Mouse (Mus musculus) frontal cortex, adult (tissue): ENCODE results near the gene C1qb.

Source experiments
- ATAC-seq: cut with Nextera tagmentation; 2 replicates; pipeline ENCODE4 v1.9.2; 2017; ENCODE audit warnings: mild to moderate bottlenecking, moderate library complexity, mixed read lengths; ENCODE audit not compliant: low TSS enrichment

The C1qb gene

DNA sequence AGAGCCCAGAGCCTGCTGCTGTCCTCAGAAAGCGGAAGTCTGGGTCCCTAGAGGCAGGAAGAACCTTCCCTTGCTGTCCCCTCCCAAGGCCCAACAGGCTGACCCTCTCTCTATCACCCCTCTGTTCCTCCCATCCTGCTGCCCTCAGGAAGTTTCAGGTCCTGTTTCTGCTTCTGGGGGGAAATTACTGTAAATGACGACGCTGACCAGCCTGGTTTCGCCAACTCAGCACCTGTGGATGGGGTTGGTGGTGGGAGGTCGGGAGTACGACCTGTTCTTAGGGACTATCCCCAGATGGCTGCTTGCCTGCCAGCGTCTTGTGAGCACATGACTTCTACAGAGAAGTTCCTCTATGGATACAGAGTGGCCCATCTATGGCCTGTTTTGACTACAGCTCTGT lies at the start of gene C1qb:
Gene C1qb (minus strand): TSS at position 87 of the 400 bp plus-strand sequence.
- no peak for ATAC-seq

DNA sequence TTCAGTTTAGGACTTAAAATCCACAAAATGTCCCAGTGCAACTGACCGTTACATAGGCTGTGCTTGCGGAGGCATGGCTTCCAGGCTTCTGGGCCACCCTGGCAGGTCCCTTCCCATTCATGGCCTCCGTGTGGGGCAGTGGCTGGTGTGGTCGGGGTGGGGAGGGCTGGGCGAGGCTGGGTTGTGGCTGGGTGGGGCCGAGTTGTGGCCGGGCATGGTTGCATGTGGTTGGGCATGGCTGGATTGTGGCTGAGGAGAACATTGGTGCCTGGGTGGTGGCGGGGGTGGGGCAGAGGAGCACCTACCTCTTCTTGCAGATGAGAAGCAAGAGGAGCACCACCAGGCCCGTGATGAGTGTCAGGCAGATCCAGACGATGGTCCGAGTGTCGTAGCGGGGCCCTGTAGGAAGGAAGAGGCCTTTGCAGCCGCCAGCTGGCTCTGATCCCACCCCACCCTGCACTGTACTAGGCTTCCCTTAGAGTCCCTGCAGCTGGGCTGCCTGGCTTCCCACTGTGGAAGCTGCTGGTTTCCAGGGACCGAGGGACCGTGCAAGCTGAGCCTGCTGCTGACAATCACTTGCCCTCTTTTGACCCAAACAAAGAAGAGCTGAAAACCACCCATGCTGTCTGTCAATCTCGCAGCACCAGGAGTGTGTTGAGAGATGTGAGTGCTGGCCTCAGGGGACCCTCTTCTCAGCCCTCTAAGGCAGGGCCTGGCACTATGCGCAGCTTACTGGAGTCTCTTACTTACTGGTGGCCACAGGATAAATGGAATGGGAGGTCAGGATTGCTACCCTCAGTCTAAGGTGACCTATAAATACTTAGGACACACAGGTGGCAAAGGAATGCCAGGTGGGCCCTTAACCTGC lies 49.0 kb upstream of the C1qb start:
- ATAC-seq, result no peak

GRCm38 (mm10) chr4:136930474-136930873 lies 44.5 kb upstream of the C1qb start:
- no peak for ATAC-seq

DNA sequence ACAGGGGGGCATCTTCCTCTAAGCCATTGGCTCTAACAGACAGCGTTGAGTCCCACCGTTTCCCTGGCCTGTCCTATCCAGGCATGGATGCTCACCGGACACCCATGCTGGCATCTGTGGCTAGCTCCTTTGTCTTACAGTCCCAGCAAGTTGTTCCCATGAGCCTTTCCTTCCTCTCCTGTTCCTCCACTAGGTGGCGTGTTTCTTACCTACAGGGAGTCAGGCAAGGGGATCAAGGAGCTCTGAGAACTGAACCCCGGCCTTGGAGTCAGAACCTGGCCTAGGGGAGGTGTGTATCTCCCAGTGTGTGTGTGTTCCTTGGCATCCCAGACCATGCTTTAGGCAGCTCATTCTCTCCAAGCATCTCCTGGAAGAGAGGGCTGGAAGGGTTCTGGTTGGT lies 42.9 kb upstream of the C1qb start:
- 0 out of 2 replicates have a peak, but pooled peaks have one; percentile 52 for ATAC-seq

GRCm38 (mm10) chr4:136925804-136926203 lies 39.8 kb upstream of the C1qb start:
- no peak for ATAC-seq

GRCm38 (mm10) chr4:136924529-136924928 lies 38.5 kb upstream of the C1qb start:
- no peak for ATAC-seq

GRCm38 (mm10) chr4:136919526-136919925 lies 33.5 kb upstream of the C1qb start:
- ATAC-seq, result peak; percentile 80

DNA sequence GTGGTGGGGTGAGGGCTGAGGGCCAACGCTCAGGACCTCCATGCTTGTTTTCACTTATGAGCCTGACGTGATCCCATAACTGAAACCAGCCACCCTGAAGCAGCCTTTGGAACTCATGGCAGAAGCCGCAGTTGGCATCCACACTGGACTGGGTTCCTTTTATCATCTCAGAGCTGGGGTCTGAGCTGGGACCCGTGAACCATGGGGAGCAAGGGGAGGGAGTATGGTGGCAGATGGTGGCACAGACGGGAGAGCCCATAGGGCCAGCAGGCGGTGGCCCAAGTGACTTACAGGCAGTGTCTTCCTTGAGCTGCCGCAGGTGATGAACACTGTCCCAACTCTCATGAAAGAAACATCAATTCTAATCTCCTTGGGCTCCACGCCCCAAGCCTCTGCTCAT lies 32.8 kb upstream of the C1qb start:
- no peak for ATAC-seq

- ATAC-seq, result no peak
Observed at GRCm38 (mm10) chr4:136917165-136917524, 31.2 kb upstream of the C1qb start.

DNA sequence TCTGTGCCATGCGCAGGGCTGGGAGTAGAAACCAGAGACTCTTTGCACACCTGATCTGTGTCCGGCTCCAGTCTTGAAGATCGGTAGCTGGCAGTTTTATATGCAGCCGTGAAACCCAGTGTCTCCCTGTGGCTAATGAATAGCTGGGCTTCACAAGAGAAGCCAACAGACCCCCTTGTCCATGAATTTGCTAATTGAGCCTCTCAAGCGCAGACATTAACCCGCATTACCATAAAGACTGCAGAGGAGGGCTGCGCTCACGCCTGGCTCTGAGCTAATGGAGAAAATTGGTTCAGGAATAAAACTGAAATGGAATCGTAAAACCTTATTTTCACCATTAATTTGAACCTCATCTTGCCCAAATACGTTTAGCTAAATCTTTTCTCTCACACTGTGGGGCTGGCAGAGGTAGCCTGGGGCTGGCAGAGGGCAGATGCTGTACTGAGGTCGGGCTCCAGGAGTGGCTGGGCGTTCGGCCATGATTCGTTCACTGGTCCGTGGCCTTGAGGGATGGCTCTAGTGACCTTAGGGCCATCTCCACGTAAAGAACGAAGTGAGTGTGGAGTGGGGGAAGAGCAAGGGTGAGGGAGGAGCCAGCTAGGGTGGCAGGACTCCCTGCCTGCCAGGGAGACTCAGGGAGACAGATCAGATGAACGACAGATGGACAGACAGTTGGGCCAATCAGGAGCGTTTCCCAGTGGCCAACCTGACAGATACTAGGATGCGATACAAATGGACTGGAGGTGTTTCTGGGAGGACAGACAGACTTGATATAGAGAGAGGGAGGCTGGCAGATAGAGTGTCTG lies 30.6 kb upstream of the C1qb start:
- no peak for ATAC-seq

GRCm38 (mm10) chr4:136912841-136913240 lies 26.9 kb upstream of the C1qb start:
- ATAC-seq, result no peak

DNA sequence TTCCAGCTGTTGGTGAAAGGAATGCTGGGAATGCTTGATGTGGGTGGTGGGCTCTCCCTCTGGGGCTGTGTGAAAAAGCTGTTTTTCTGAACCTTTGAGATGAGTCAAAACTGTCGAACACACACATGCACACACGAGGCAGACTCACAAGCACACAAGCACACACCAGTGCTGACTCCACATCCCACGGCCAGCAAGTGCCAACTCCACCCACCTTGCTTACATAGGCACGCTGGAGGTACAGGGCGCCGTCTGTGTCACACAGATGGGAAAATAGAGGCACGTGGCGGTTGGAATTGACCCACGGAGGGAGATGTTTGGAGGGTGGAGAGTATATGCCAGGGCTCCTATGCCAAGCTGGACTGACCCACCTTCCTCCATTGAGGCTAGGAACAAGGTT lies 25.8 kb upstream of the C1qb start:
- peak; percentile 55 for ATAC-seq

GRCm38 (mm10) chr4:136911211-136911646 lies 25.2 kb upstream of the C1qb start:
- no peak for ATAC-seq

GRCm38 (mm10) chr4:136907809-136908208 lies 21.8 kb upstream of the C1qb start:
- ATAC-seq, result peak; percentile 66; the same call in 1 of the 2 replicates

DNA sequence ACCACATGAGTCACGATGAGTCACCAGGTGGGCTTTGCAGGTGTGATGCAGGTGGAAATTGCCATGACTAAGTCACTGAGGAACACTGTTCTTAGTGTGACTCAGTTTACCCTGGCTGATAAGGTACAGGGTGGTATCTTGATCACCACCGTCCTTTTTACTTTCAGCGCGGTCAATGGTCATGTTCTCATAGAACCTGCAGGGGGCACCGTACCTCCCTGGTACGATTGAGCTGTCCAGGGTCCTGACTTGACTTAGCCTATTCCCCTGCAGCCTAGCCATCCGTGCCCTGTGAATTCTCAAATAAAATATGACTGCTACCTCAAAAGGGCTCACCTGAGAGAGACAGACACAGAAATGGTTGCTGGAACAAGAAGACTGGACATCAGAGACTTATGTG lies 21.0 kb upstream of the C1qb start:
- no peak for ATAC-seq

DNA sequence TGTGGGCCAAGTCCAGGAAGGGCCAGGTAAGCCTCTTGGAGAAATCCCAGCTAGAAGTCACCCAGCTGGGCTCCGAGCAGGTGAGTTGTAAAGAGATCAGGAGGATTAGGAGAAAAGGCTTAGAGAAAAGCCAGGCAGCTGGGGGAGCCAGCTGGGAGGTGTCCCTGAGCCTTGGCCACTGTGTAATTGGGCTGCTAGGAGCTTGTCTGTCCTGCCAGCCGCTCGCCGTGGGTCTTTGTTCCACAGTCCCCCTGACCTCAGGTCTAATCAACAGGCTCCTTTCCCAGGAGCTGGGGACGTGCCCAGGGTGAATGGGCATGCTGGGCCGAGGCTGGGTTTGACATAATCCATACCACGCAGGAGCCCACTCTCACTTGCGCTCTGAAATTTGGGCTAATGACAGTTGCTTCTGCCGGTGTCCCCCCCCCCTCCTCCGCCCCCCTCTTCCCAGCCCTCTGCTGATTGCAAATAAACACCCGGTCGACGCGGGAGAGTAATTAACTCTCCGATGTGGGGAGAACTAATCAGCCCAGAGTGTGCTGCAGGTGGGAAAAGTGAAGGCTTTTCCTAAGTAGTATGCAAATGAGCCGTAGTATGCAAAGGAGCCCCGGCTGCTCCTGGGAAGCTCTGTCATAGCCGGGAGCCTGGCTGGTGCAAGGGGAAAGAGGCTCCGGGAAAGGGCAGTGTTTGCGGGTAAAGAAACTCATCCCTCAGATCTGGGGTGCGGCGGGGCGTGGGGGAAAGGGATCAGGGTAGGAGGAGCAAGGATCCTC lies 19.0 kb upstream of the C1qb start:
- no peak; the same call in 1 of the 2 replicates for ATAC-seq

GRCm38 (mm10) chr4:136899154-136899553 lies 13.2 kb upstream of the C1qb start:
- no peak for ATAC-seq

DNA sequence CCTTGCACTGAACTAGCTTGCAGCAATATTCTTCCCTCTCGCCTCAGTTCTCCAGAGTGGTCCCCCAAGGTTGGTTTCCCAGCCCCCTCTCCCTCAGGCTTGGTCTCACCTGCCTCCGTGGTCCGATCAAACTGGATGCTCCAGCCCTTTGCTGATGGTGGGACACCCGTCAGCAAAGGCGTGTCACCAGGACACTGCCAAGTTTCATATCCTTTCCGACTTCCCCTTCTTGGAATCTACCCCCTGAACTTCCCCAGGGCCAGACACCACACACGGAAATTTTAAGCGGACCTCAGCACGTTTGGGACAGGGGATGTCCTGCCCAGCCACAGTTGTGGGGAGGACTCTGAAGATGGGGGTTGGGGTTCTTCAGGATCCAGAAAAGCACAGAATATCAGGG lies 12.7 kb upstream of the C1qb start, which contains the start of gene C1qa:
Gene C1qa (minus strand): TSS at position 167 of the 400 bp plus-strand sequence.
- ATAC-seq, result no peak

DNA sequence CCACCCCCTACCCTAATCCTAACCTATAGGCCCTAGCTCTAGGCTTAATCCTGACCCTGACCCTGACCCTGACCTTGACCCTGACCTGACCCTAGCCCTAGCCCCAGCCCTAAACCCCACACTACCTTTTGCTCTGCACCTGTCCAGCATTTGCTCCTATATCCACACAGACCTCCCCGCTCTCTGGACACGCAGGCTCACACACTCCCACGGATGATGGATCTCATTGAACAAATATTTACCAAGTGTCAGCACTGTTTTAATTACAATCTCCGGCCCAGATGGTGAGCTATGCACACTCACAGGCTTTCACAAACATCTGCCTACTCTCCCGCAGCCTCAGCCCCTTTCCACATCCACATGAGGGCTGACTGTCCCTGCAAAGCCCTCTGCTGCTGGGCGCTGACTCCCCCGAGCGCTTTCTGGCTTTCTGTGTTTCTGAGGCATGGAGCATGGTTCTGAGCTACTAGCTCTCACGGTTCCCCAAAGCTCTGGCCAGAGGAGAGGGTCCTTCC lies 12.2 kb upstream of the C1qb start:
- ATAC-seq, result no peak

GRCm38 (mm10) chr4:136896461-136896860 lies 10.5 kb upstream of the C1qb start:
- no peak for ATAC-seq

GRCm38 (mm10) chr4:136895861-136896260 lies 9.9 kb upstream of the C1qb start:
- ATAC-seq, result no peak

GRCm38 (mm10) chr4:136894821-136895220 lies 8.8 kb upstream of the C1qb start:
- no peak for ATAC-seq
